Mouse (Mus musculus): ENCODE data around the gene Fabp7.

DNA sequence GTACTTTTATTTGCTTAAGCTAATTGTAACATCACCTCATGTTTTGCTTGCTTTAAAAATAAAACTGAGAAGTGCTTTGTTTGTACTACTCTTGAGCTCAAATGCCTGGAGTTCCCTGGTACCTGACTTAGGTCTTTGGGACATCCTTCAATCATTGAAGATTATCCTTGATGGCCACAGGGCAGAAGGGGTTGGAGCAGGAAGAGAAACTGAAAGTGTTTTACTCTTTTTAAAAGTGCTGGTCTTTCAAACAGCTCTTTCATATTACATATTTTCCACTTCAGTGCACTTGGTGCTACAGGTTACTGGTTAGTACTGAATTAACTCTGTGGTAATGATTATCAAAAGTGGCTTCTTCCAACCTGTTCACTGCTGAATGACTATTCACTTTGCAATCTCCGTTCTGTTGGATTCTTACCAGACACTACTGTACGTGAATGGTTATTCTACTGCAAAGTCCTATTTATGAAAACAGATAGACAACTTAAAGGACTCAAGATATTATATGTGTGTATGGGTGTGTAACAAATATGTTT is 29.4 kb upstream of the Fabp7 start:
- TF ChIP-seq CTCF (IDR thresholded peaks at IDR 0.05) (no peak), EP300 (IDR thresholded peaks at IDR 0.05) (0 out of 2 replicates have a peak, but pooled peaks have one; percentile 11)

Measured in lung, postnatal 0 days (tissue).